Mouse (Mus musculus) B cell, adult (primary cell): Measurements from ENCODE around the gene Krt28. TPM values are rescaled to one million over a fixed set of nuclear protein-coding genes. Genes with fewer than 3 reads are reported as not detected.

Source experiments
- total RNA-seq: library from RNA; stranded (reverse); gene quantifications from 4 replicates; pipeline ENCODE4 v1.2.4, GENCODE M21; 2023; ENCODE audit not compliant: inconsistent age

Gene Krt28
- total RNA-seq = not detected in 4 replicates

DNA sequence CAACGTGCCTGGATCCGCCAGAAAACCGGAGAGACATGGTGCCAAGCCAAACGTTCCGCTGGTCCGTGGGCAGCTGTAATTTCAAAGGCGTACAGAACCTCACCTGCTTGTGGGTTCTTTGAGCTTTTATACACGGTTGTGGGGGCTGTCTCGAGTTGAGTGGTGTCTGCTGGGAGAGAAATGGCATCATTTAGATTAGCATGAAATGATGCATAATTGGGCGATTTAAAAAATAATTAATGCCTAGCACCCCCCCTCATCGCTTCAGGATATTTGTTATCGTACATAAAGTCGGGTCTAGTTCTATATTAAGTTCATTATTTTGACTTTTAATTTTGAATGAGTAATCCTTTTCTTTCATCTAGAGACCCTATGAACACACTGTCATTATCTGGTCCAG lies at the start of gene Krt28:
Gene Krt28, minus strand, starts transcription at position 101 of the 400 bp plus-strand sequence.

DNA sequence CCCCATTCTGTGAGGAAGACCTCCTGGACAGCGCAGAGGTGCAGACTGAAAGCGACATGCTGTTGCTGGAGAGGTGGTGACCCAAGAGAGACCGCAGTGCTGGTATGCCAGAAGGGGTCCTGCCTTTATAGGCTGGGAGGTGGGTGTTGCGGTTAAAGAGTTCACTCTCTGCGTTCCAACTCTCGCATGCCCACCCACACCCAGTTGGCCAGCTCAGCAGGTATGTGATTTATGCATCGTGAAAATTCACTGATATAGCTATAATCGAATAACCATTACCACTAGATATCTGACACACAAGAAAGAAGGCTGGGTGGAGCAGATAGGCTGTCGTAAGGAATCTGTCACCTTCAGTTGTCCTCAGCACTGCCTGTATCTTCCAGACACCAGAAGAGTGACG lies 47.5 kb upstream of the Krt28 start, which contains the start of gene Krt12:
Gene Krt12, minus strand, starts transcription at position 101 of the 400 bp plus-strand sequence.

DNA sequence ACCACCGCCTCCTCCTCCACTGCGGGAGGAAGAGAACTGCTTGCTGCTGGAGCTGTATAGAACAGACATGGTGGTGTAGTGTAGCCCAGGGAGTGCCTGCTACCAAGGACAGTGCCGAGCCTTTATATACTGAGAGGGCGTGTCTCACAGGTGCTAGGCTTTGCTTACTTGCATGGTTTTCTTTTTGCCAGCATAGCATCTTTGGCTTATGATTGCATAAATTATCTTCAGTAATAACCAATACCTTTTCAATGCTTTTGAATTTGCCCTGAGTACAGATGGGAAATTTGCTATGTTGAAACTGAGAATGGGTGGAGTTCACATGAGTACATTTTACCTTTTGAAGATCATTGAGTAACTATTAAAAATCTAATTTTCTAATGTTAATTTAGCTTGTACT lies 14.6 kb upstream of the Krt28 start, which contains the start of gene Krt10:
Gene Krt10, minus strand, starts transcription at position 101 of the 400 bp plus-strand sequence.

DNA sequence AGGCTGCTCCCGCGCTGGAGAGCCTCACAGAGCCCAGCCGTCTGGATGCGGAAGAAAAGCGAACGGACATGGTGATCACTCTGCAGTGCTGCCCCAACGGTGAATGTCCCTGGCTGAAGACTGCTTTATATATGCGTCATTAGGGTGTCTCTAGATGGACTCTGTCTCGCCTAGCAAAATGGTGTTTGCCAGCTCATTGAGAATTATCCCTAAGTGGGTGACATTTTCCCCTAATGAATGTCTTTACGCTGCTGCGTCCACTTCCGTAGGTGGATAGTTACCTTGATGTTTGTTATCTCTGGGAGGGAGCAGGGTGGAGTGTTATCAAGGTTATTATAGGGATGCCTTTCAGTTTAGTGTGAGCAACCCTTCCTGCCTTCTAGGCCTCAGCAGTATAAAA lies 23.7 kb downstream of the Krt28 start, which contains the start of gene Krt27:
Gene Krt27, minus strand, starts transcription at position 101 of the 400 bp plus-strand sequence.

DNA sequence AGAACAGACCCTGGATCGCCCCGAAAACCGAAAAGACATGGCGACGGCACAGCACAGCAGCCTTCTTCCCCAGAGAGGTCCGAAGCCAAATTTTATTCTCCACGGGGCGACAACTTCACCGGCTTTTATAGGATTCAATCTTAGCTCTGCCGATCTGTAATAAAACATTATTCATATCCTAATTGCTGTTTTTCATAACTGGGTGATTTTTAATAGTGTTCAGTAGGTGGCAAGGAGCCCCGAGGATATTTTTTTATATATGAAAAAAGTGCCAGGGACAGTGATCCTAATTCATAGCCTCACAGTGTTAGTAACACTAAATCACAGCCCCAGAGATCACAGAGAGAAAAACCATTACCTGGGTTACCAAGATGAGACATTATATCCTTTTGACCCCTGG lies 36.8 kb downstream of the Krt28 start, which contains the start of gene Krt26:
Gene Krt26, minus strand, starts transcription at position 101 of the 400 bp plus-strand sequence.

DNA sequence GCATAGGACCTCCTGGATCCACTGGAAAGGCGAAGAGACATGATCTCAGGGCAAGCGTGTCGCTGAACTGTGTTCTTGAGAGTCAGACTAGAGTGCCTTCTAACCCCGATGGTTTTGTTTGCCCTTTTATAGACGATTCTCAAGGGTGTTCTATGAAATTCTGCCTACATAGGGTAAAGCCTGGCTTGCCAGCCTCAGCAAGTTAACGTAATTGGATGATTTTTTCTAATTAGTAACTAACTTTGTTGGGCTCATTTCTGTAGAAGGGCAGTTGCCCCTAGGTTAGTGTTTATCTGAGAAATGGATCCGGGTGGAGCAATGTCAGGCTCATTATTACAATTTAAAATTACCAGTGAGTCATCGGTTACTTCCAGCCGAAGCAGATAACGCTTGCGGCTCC lies 51.9 kb downstream of the Krt28 start, which contains the start of gene Krt25:
Gene Krt25, minus strand, starts transcription at position 101 of the 400 bp plus-strand sequence.

Other genes starting within 250 kb of the Krt28 start
- gene Ccr7, start 219.8 kb downstream of the Krt28 start, total RNA-seq = 840 to 873 TPM (median 857 TPM) in 4 replicates
- gene Smarce1, start 143.9 kb downstream of the Krt28 start, total RNA-seq = 160 to 182 TPM (median 172 TPM) in 4 replicates
- gene Krt222, start 130.8 kb downstream of the Krt28 start, total RNA-seq = 1.1 to 2.6 TPM (median 1.8 TPM) in 4 replicates
- not detected in 4 replicates for gene Krt24, start 89.6 kb downstream of the Krt28 start, total RNA-seq
- not detected in 4 replicates for gene Krt25, start 52.0 kb downstream of the Krt28 start, total RNA-seq
- gene Krt26, start 36.9 kb downstream of the Krt28 start, total RNA-seq = not detected in 4 replicates
- gene Krt27, start 23.8 kb downstream of the Krt28 start, total RNA-seq = not detected in 4 replicates
- 1.7 to 4.1 TPM (median 2.1 TPM) in 4 replicates for gene Krt10, start 14.5 kb upstream of the Krt28 start, total RNA-seq
- not detected in 4 replicates for gene Krt12, start 47.4 kb upstream of the Krt28 start, total RNA-seq
- not detected in 4 replicates for gene Krt20, start 63.2 kb upstream of the Krt28 start, total RNA-seq
- not detected in 4 replicates for gene Krt23, start 118.2 kb upstream of the Krt28 start, total RNA-seq
- not detected in 4 replicates for gene Krt39, start 146.4 kb upstream of the Krt28 start, total RNA-seq
- not detected in 4 replicates for gene Krt40, start 168.3 kb upstream of the Krt28 start, total RNA-seq
- not detected in 4 replicates for gene Krtap3-3, start 176.0 kb upstream of the Krt28 start, total RNA-seq
- gene Krtap3-2, start 181.9 kb upstream of the Krt28 start, total RNA-seq = not detected in 4 replicates
- gene Gm11939, start 184.6 kb upstream of the Krt28 start, total RNA-seq = not detected in 4 replicates
- not detected in 4 replicates for gene Krtap3-1, start 191.7 kb upstream of the Krt28 start, total RNA-seq
- not detected in 4 replicates for gene Krtap1-5, start 206.1 kb upstream of the Krt28 start, total RNA-seq
- not detected in 4 replicates for gene Krtap1-4, start 208.8 kb upstream of the Krt28 start, total RNA-seq
- not detected in 4 replicates for gene Krtap1-3, start 216.4 kb upstream of the Krt28 start, total RNA-seq
- gene Krtap9-3, start 223.2 kb upstream of the Krt28 start, total RNA-seq = not detected in 4 replicates
- not detected in 4 replicates for gene Gm11938, start 228.4 kb upstream of the Krt28 start, total RNA-seq
- not detected in 4 replicates for gene Gm11937, start 235.3 kb upstream of the Krt28 start, total RNA-seq
- gene Krtap2-4, start 239.9 kb upstream of the Krt28 start, total RNA-seq = not detected in 4 replicates
- not detected in 4 replicates for gene Gm11562, start 245.5 kb upstream of the Krt28 start, total RNA-seq